Mouse (Mus musculus) left cerebral cortex, postnatal 36 days (tissue): ENCODE measurements at regions not wholly inside any gene's neighbourhood (a gene's known extent, or its start where the extent isn't known, plus 50 kb on each side); places are given as distances from the start of the nearest gene placed in this dataset.

Experiments used
- DNase-seq, 2 experiments: peaks; one replicate each; pipeline ENCODE4 v3.0.0; 2021 to 2022; ENCODE audit warnings: low spot score in 2 of 2, mixed read lengths in 1 of 2
- intact Hi-C: fragments of 180-260 bp; cut with DNase I; formaldehyde crosslinking; loops from one replicate; pipeline ENCODE4 v1.15.1; 2025

DNA sequence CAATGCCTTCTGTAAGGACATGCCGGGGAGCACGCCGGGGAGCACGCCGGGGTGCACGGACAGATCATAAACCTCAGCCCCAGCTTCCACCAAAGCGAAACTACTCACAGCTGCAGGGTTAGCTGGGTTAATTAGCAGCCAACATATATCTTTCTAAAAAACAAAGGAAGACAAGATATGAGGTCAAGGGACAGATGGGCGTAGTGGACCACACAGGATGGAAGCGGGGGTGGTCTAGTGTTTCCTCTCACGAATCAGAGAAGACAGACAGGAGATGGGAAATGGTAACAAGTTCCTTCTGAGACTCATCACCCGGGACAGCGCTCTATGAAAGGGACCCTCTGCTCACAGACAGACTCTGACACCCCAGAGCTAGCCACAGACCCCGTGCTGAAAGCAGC lies 60.0 kb upstream of the Ajap1 start:
- DNase-seq, result no peak
- intact Hi-C loops, result no loop called here

DNA sequence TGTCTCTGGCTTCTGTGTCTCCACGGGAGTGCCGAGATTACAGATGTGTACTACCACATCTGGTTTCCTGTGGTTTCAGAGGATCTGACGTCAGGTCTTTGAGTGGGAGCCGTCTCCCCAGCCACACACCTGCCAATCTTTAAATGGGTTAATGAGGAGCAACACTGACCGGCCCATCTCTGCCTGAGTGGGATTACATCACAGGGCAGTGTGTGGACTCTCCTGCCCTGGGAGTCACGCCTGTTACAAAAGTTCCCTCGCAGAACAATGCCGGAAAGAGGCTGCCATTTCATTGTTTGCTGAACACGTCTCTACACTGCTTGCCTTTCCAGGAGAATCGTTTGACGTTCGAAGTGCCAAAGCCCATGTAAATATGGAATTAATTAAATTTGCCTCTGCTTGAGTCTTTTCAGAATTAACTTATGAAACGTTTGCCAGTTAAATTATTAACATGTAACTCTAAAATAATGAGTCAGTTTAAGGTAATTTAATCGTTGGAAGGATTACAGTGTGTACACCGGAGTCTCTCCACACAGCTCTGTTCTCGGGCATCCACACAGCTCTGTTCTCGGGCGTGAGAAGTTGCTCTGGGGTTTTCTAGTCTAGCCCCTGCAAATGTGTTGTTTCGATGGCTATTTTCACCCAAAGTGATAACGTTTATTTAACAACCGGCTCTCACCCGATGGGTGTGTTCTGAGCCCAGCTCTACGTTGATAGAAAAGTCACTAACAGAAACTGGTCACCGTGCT lies 61.5 kb upstream of the Ajap1 start:
- no peak for DNase-seq
- intact Hi-C loops, result no loop called here

GRCm38 (mm10) chr4:153546709-153547108 lies 64.1 kb upstream of the Ajap1 start:
- DNase-seq, result no peak
- intact Hi-C loops, result no loop called here

- intact Hi-C loops, result no loop called here
- DNase-seq, result no peak
Measured at GRCm38 (mm10) chr4:153547111-153547510, 64.5 kb upstream of the Ajap1 start.

DNA sequence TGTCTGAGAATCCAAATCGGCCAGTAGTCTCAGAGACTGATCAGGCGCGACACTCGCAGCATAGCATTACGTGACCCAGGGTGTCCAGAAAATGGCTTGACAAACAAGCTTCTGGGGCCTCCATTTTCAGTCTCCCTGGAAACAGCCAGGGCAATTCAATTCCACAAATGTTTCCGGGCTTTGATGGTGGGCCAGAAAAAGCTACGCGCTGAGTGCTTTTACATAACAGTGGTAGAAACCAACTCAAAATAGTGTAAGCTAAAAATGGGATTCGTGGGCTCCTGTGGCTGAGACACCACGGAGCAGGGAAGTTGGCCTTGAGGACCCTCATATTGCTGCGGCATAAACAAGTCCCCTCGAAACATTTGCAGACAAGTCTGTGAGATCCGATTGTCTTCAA lies 65.3 kb upstream of the Ajap1 start:
- intact Hi-C loops, result no loop called here

DNA sequence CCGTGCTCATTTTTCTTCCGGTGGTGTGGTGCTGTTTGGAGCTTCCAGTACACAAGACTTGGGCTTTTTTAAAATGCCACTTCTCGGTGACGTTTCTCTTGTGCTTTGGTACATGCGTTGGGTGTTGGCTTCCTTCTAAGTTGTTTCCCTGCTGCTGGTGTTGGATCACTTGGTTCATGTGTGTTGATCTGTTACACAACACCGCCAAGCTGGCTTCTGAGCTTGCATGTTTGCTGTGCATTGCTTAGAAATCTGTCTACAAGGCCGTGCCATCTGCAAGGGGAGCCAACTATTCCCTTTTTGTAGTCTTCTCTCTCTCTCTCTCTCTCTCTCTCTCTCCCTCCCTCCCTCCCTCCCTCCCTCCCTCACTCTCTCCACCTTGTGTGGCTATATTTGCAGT lies 68.7 kb upstream of the Ajap1 start:
- intact Hi-C loops, result no loop called here
- DNase-seq, result peak in 1 of 2 experiments; percentile 7

More for the DNA sequence above, 65.3 kb upstream of the Ajap1 start:
- peak; percentile 55 to 64 for DNase-seq

GRCm38 (mm10) chr4:153552483-153552882 lies 69.9 kb upstream of the Ajap1 start:
- intact Hi-C loops, result no loop called here

DNA sequence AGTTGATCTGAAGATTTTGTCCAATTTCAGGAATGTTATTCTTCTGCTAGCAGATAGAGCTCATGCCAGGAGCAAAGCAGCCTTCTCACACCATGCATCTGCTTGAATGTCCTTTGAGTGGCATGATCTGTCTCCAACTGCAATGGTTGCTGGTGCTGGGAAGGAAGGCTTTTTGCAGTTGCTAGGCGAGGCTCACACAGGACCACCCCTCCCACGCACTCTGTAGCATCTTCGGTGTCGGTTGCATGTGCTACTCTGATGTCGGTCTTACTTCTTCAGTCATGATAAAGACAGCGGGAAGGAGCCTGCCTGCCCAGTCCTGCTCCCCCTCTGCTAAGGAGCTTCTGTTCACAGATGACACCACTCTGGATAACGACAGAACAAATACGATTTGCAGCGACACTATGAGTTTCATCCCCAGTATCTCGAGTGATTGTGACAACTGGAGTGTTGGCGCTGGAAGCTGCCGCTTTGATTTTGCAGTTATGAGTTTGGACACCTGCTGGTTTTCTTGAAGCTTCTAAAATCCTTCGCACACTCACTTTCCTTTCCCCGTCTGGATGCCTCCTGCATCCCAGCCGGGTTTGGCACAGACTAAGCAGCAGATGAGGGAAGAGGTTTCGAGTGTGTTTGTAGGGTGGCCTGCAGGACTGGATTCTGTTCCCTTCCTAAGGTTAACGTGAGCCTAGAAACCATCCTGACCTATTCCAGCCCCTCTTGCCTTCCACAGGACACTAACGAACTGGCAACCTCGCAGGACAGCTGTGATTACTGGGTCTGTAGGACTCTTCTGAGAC lies 75.4 kb upstream of the Ajap1 start:
- peak; percentile 19 to 27 for DNase-seq
- intact Hi-C loops, result no loop called here

More at GRCm38 (mm10) chr4:153552483-153552882, 69.9 kb upstream of the Ajap1 start:
- no peak for DNase-seq

DNA sequence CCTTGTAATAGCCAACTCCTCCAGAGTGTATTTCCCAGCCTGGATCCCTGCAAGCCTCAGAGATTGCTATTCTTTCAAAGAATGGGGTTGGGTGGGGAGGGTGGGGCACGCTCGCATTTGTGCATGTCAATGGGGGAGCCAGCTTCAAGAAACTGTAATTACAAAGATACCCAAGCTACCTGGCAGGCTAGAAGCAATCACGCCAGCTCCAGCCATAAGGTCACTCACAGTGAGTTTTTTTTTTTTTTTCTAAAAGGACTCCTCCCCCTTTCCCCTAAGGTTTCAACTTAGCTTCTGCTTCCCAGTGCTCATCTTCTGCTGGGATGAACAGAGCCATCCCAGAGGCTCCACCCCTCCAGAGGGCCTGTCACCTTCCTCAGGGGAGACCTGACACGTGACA lies 77.0 kb upstream of the Ajap1 start:
- intact Hi-C loops, result no loop called here
- DNase-seq, result no peak

DNA sequence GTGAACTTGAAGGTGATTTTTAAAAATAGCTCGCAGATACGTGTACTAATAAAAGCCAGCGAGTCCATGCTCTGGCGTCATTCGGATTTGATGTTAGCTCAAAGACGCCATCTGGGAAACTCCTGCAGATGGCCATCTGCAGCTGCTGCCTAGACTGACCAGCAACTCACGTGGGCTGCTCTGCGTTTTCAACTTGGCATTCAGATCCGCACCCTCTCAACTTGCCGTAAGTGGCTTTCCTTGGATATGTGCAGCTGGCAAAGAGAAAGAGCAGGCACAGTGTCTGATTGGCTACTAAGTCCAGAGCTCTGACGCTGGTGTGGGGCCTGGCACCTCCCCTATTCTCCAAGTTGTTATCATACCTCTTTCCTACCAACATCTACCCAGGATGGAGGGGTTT lies 77.6 kb upstream of the Ajap1 start:
- no peak for DNase-seq
- intact Hi-C loops, result no loop called here

DNA sequence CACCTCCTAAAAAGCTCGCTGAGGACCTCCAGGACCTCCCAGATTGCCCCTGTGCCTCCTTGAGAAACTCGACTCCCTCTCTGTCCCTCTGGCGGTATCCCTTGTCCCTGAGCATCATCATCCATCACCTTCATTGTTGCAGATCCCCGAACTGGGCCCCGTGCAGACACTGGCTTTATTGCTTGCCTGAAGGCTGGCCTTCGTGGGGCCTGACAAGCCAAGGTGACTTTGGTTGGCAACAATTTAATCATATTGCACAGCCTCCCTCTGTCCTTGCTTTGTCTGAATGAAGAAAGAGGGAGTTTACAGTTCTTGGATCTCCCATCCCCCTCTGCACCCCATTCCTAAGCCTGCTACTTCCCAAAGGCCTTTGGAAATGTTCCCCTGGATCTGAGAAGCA lies 78.3 kb upstream of the Ajap1 start:
- intact Hi-C loops, result no loop called here

GRCm38 (mm10) chr4:153561991-153562390 lies 79.4 kb upstream of the Ajap1 start:
- DNase-seq, result no peak
- intact Hi-C loops, result no loop called here

More for the DNA sequence above, 78.3 kb upstream of the Ajap1 start:
- no peak for DNase-seq

DNA sequence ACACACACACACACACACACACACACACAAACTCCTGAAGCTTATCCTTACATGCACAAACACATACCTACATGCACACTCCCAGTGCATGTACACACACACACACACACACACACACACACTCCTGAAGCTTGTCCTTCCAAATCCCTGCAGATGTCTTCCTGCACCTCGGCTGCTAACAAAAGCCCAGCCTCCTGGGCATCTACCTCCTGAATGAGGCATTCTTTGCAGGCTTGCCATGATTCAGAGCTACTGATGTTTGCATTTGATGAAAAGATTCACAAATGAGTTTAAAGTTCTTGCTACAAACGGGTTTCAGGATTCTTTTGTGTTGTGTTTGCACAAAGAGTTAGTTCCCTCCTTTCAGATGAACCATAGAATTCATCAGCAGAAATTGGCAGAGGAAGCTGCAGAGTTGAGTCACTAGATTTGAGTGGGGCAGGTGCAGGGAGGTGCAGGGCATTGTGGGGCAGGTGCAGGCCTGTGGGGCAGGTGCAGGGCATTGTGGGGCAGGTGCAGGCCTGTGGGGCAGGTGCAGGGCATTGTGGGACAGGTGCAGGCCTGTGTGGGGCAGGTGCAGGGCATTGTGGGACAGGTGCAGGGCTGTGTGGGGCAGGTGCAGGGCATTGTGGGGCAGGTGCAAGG lies 84.8 kb upstream of the Ajap1 start:
- DNase-seq, result no peak
- intact Hi-C loops, result no loop called here

GRCm38 (mm10) chr4:153573180-153573769 lies 90.7 kb upstream of the Ajap1 start:
- intact Hi-C loops, result no loop called here
- no peak for DNase-seq

DNA sequence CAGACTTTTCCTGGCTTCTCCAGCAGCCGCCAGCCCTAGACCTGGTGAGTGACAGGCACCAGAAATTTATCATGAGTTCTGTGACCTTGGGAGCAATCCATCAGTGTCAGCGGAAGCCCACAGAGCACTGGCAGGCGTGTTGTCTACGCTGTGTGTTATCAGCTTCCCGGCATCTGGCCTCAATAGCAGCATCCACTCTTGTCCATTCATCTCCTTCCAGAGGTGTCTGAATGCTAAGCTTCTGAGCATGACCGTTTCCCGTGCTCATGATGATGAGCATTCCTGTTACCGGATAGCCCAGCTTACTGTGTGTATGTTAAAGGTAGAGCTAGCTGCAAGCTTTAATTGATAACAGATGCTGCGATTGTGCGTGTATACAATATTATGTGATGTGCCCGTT lies 110.7 kb upstream of the Ajap1 start:
- intact Hi-C loops, result no loop called here
- no peak for DNase-seq

GRCm38 (mm10) chr4:153599794-153600370 lies 117.3 kb upstream of the Ajap1 start:
- intact Hi-C loops, result loop anchor here (5.0 kb wide), 1 partner anchor 118 kb away; the partner anchor contains the start of gene Ajap1
- peak; percentile 12 to 20 for DNase-seq

DNA sequence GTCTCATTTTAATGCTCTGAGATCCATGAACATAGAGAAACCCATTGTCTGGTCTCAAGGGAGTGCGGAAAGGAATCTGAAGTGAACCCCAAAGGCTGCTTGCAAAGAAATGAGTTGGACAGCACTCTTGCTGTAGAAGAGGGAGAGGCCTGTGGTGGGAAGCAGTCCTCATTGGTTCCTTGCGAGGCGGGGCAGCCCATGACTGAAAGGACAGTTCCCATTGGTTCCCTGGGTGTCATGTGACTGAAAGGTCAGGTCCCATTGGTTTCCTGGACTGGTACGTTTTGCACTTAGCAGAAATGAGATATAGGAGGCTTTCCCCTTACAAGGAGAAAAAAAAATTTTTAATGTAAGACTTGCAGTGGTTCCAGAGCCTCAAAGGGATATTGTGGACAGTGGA lies 119.9 kb upstream of the Ajap1 start:
- intact Hi-C loops, result loop anchor here (5.0 kb wide), 1 partner anchor 120 kb away; the partner anchor contains the start of gene Ajap1
- DNase-seq, result no peak

DNA sequence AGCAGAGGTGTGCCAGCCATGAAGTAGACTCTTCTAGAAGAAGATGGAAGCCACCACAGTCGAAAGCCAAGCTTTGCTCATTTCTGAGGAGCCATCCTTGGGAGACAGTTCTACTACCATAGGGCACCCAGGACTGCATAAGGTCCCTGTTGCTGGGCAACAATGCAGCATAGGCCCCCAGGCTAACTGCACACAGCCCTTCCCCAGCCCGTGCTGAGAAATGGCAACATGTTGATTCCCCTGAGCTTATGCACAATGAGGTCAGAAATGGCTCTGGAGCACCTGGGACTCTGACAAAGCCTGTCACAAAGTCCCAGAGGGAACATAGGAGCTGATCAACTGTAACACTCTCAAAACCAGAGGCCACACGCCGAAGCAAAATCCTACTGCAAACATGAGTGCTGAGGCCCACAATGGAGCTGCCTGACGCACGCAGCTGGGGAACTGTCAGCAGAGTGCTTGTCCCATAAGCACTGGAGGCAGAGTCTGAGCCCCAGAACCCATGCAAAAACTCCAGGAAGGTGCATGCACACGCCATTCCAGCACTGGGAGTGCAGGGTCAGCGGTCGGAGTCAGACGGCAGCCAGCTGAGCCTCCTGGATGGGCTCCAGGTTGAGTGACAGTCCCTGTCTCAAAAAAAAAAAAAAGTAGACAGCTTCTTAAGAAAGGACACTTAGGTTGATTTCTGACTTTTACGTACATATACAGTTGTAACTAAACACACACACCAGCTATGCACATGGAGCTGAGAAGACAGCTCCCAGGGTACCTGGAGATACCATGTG lies 120.6 kb upstream of the Ajap1 start:
- intact Hi-C loops, result loop anchor here (5.0 kb wide), 1 partner anchor 121 kb away; the partner anchor contains the start of gene Ajap1

GRCm38 (mm10) chr4:153603936-153604335 lies 121.3 kb upstream of the Ajap1 start:
- intact Hi-C loops, result loop anchor here (5.0 kb wide), 1 partner anchor 122 kb away; the partner anchor contains the start of gene Ajap1
- peak; percentile 7 to 12 for DNase-seq

More for the DNA sequence above, 120.6 kb upstream of the Ajap1 start:
- DNase-seq, result no peak
